Mouse (Mus musculus) erythroblast, embryonic 14.5 days (primary cell): ENCODE data around the gene Pcnx.

Source experiments
- GATA1 ChIP-seq: IDR thresholded peaks from 2 replicates; pipeline ENCODE4 v1.6.1; 2012; ENCODE audit warnings: low read length, inconsistent platforms, mixed read lengths
- TAL1 ChIP-seq: IDR thresholded peaks from 3 replicates; pipeline ENCODE4 v1.6.1; 2012; ENCODE audit warnings: low read length, inconsistent platforms, mixed read lengths

DNA sequence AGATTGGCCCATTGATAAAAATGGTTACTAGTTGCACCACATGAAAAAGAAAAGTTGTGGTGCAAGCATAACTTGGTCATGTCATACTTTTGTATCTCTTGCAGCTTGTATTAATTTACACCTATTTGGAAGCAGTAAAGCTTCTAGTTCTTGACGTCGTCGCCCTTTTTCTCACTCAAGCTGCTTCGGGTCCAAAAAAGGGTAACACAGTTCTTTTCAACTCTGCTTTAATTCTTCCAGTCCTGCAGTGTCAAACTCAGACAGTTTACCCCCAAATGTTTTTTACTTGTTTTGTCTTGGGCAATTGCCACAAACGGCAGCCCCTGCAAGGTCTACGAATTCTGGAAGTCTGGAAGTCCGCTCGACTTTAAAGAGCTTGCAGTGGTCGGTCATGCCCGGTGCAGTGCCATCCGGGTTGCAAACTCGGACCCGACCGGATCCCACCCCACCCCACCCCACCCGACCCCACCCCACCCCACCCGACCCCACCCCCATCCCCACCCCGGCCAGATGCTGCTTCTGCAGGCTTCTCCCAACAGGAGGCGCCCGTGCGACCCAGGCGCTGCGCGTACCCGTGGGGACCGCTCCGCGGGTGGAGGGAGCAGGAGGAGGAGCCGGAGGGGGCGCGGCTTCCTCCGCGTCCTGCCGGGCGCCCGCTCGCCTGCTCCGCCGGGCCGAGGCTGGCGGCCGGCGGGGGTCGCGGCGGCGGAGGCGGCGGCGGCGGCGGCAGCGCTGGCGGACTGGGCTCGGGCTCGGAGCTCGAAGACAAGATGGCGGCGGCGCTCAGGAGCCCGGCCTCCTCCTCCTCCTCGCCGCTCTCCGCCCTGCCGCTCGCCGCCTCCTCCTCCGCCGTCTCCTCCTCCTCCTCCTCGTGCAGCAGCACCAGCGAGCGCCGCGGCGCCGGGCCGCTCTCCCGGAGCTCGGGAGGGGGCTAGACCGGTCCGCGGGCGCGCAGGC, at the start of gene Pcnx:
- TF ChIP-seq TAL1 (no peak), GATA1 (no peak)
